Mouse (Mus musculus): ENCODE data around the gene Nxpe3.
A peak's percentile ranks its signal among the peaks of the same experiment; 100 is the strongest.

DNA sequence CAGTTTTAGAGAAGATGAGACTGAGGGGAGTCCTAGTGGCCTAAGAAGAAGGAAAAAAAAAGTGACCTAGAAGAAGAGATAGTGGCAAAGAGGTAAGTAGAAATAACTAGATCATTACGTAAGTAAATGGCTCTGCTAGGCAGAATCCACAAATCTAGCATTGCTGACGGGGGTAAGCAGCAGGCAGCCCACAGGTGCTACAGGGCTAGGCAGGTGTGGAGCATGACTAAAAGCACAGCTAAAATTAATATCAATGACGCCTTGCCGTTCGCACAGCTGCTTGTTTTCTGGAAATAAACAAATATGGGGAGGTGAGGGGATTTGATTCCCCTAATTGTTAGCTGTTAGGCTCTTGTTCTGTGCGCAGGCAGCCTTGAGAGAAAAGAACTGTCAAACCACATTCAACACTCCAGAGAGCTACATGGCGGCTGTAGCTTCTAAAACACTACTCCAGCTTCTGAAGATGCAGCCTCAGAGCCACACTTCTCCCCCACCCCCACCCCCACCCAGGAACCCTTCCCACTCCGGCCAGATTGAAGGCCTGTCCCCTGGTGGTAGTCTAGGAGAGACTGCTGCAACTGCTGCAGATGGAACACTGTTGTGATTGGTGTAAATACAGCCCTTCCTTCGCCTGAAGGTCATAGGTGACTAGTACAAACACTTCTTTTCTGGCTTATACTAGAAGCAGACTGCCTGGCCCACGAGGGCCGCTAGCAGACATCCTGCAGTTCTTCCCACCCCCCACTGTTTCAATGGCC is 71.5 kb downstream of the Nxpe3 start:
- TF ChIP-seq CTCF (IDR thresholded peaks at IDR 0.05; ENCODE audit: low read depth, low read length) (peak; percentile 37; the same call in 1 of the 2 replicates), POLR2A (IDR thresholded peaks at IDR 0.05; ENCODE audit: extremely low read depth, insufficient read depth, low read length) (no peak)

All from liver, adult 2 months (tissue).